Mouse (Mus musculus) hindbrain, embryonic 13.5 days (tissue): ENCODE measurements around the gene Fam71b. TPM values are rescaled to one million over a fixed set of nuclear protein-coding genes. Genes with fewer than 3 reads are reported as not detected.
"Not testable (repeated sequence)": the region's sequence is repeated elsewhere in the genome, so short reads cannot be mapped to it uniquely, and the experiment has no call there.

Experiments
- ATAC-seq: fragments of 200-750 bp; cut with Nextera tagmentation; 2 replicates; pipeline ENCODE4 v1.8.0; 2017; ENCODE audit warnings: moderate TSS enrichment; ENCODE audit not compliant: low FRiP score
- H3K27ac ChIP-seq: fragments of 300-500 bp; sonication (generic); 2 replicates; pipeline ENCODE4 v1.5.1; 2015; ENCODE audit warnings: inconsistent platforms, mild to moderate bottlenecking, moderate library complexity
- H3K27me3 ChIP-seq: fragments of 300-500 bp; sonication (generic); 2 replicates; pipeline ENCODE4 v1.6.1; 2015; ENCODE audit warnings: mild to moderate bottlenecking, inconsistent platforms
- H3K36me3 ChIP-seq: fragments of 300-500 bp; sonication (generic); 2 replicates; pipeline ENCODE4 v1.6.1; 2015; ENCODE audit warnings: mild to moderate bottlenecking, inconsistent platforms
- H3K4me1 ChIP-seq: fragments of 300-500 bp; sonication (generic); replicated peaks from 2 replicates; pipeline ENCODE4 v1.6.1; 2015; ENCODE audit warnings: inconsistent platforms
- H3K4me2 ChIP-seq: fragments of 300-500 bp; sonication (generic); 2 replicates; pipeline ENCODE4 v1.6.1; 2015; ENCODE audit warnings: inconsistent platforms, mild to moderate bottlenecking, moderate library complexity
- H3K4me3 ChIP-seq: fragments of 300-500 bp; sonication (generic); 2 replicates; pipeline ENCODE4 v1.5.1; 2015; ENCODE audit warnings: mild to moderate bottlenecking, inconsistent platforms
- H3K9ac ChIP-seq: fragments of 300-500 bp; sonication (generic); 2 replicates; pipeline ENCODE4 v1.6.1; 2015; ENCODE audit warnings: mild to moderate bottlenecking, inconsistent platforms
- H3K9me3 ChIP-seq: fragments of 300-500 bp; sonication (generic); 2 replicates; pipeline ENCODE4 v1.6.1; 2016; ENCODE audit warnings: inconsistent platforms
- WGBS: fragments of 180-500 bp; shearing (Covaris S2); methylation state at CpG from one replicate; pipeline ENCODE4 v1.1.7; 2015; 5-methylcytosine and 5-hydroxymethylcytosine counted together
- polyA plus RNA-seq: library from polyadenylated mRNA; unstranded; fragments of >200 nt; fragmentation: Nextera tagmentation; extraction: Ambion mirVana; gene quantifications from 2 replicates; pipeline ENCODE4 v1.2.1, GENCODE M21; 2015

Gene Fam71b
- polyA plus RNA-seq, 1 experiment from 2014 or later: not detected

GRCm38 (mm10) chr11:46410018-46410563 is 13.7 kb downstream of the Fam71b start:
- no peaks in the 10 kb centered on the region for H3K9me3 ChIP-seq
- no peaks in the 10 kb centered on the region for H3K27me3 ChIP-seq
- no peak overlapping the region for H3K4me2 ChIP-seq
- H3K27ac ChIP-seq: no peak overlapping the region
- H3K36me3 ChIP-seq: no peaks in the 10 kb centered on the region
- ATAC-seq: no peak
- 49% methylated on average over 2 of the region's 2 CpGs for WGBS
- H3K9ac ChIP-seq: no peak overlapping the region
- H3K4me3 ChIP-seq: no peak overlapping the region
- H3K4me1 ChIP-seq: no peaks in the 10 kb centered on the region

GRCm38 (mm10) chr11:46418438-46418837 is 22.1 kb downstream of the Fam71b start:
- no peaks in the 10 kb centered on the region for H3K4me1 ChIP-seq
- 79% methylated on average over 1 of the region's 1 CpGs for WGBS
- H3K4me2 ChIP-seq: no peak overlapping the region
- no peak overlapping the region for H3K9ac ChIP-seq
- H3K4me3 ChIP-seq: no peak overlapping the region
- no peak overlapping the region for H3K27ac ChIP-seq
- no peak for ATAC-seq
- no peaks in the 10 kb centered on the region for H3K27me3 ChIP-seq
- no peaks in the 10 kb centered on the region for H3K36me3 ChIP-seq
- H3K9me3 ChIP-seq: no peaks in the 10 kb centered on the region

GRCm38 (mm10) chr11:46418860-46419259 is 22.5 kb downstream of the Fam71b start:
- Histone ChIP-seq H3K4me1 (no peaks in the 10 kb centered on the region), H3K27ac (no peak overlapping the region), H3K9me3 (no peaks in the 10 kb centered on the region), H3K36me3 (no peaks in the 10 kb centered on the region), H3K4me2 (no peak overlapping the region), H3K27me3 (no peaks in the 10 kb centered on the region), H3K4me3 (no peak overlapping the region), H3K9ac (no peak overlapping the region)
- no peak for ATAC-seq
- WGBS: 90% methylated on average over 5 of the region's 5 CpGs

- no peak overlapping the region for H3K4me3 ChIP-seq
- no peak for ATAC-seq
- no peaks in the 10 kb centered on the region for H3K4me1 ChIP-seq
- H3K27ac ChIP-seq: no peak overlapping the region
- 87% methylated on average over 8 of the region's 8 CpGs for WGBS
- H3K9ac ChIP-seq: no peak overlapping the region
- H3K27me3 ChIP-seq: no peaks in the 10 kb centered on the region
- H3K4me2 ChIP-seq: no peak overlapping the region
- H3K9me3 ChIP-seq: no peaks in the 10 kb centered on the region
- H3K36me3 ChIP-seq: no peaks in the 10 kb centered on the region
Measured at GRCm38 (mm10) chr11:46421086-46421888, 24.9 kb downstream of the Fam71b start.

- not testable (repeated sequence) for H3K27me3 ChIP-seq, H3K4me1 ChIP-seq, H3K4me3 ChIP-seq, H3K36me3 ChIP-seq, H3K4me2 ChIP-seq, H3K9ac ChIP-seq, ATAC-seq, H3K27ac ChIP-seq, H3K9me3 ChIP-seq
- 35% methylated on average over 4 of the region's 4 CpGs for whole genome bisulfite sequencing
Measured at GRCm38 (mm10) chr11:46428131-46428530, 31.8 kb downstream of the Fam71b start.

GRCm38 (mm10) chr11:46430123-46430522 is 33.8 kb downstream of the Fam71b start:
- no peaks in the 10 kb centered on the region for H3K9me3 ChIP-seq

GRCm38 (mm10) chr11:46431129-46431528 is 34.8 kb downstream of the Fam71b start:
- H3K27ac ChIP-seq: no peak overlapping the region; the same call in 1 of the 2 replicates
- ATAC-seq: peak; percentile 92
- WGBS: 22% methylated on average over 3 of the region's 3 CpGs

More at GRCm38 (mm10) chr11:46430123-46430522, 33.8 kb downstream of the Fam71b start:
- 85% methylated on average over 2 of the region's 2 CpGs for WGBS
- H3K27ac ChIP-seq: no peak overlapping the region
- no peaks in the 10 kb centered on the region for H3K27me3 ChIP-seq
- no peak overlapping the region for H3K9ac ChIP-seq
- no peaks in the 10 kb centered on the region for H3K4me1 ChIP-seq
- H3K36me3 ChIP-seq: no peaks in the 10 kb centered on the region
- ATAC-seq: no peak
- no peak overlapping the region for H3K4me2 ChIP-seq
- H3K4me3 ChIP-seq: no peak overlapping the region

GRCm38 (mm10) chr11:46435363-46435762 is 39.0 kb downstream of the Fam71b start:
- Histone ChIP-seq H3K9ac (no peak overlapping the region), H3K4me3 (no peak overlapping the region), H3K27me3 (no peaks in the 10 kb centered on the region), H3K4me2 (no peak overlapping the region), H3K27ac (no peak overlapping the region), H3K9me3 (no peaks in the 10 kb centered on the region), H3K36me3 (peaks cover under 1% of the 10 kb centered on the region), H3K4me1 (peaks cover 13% of the 10 kb centered on the region)
- ATAC-seq: no peak

More at GRCm38 (mm10) chr11:46431129-46431528, 34.8 kb downstream of the Fam71b start:
- H3K36me3 ChIP-seq: no peaks in the 10 kb centered on the region
- no peak overlapping the region for H3K9ac ChIP-seq
- H3K4me1 ChIP-seq: peaks cover 1% of the 10 kb centered on the region; the same call in 1 of the 2 replicates
- H3K4me2 ChIP-seq: no peak overlapping the region
- H3K27me3 ChIP-seq: no peaks in the 10 kb centered on the region
- no peaks in the 10 kb centered on the region for H3K9me3 ChIP-seq
- no peak overlapping the region for H3K4me3 ChIP-seq

- peaks cover 12% of the 10 kb centered on the region for H3K36me3 ChIP-seq
- H3K4me1 ChIP-seq: peaks cover 13% of the 10 kb centered on the region
- H3K4me3 ChIP-seq: peak within 1 kb of the TSS; percentile 95
- WGBS: under 1% methylated on average over 58 of the region's 59 CpGs
- peak; percentile 99 for ATAC-seq
- peak within 1 kb of the TSS; percentile 90 for H3K4me2 ChIP-seq
- H3K27ac ChIP-seq: peak within 1 kb of the TSS; percentile 93
- no peaks in the 10 kb centered on the region for H3K27me3 ChIP-seq
- H3K9ac ChIP-seq: peak within 1 kb of the TSS; percentile 90
- H3K9me3 ChIP-seq: no peaks in the 10 kb centered on the region
Measured at GRCm38 (mm10) chr11:46436760-46437458, 40.5 kb downstream of the Fam71b start, which contains the start of gene Med7. Med7 (plus strand) TSS chr11:46436925.

GRCm38 (mm10) chr11:46437459-46438000 is 41.2 kb downstream of the Fam71b start:
- 2% methylated on average over 23 of the region's 23 CpGs for WGBS
- peak overlapping the region; percentile 90 for H3K9ac ChIP-seq
- H3K4me3 ChIP-seq: peak overlapping the region; percentile 95
- H3K27ac ChIP-seq: peak overlapping the region; percentile 93; the same call in 1 of the 2 replicates
- peaks cover 18% of the 10 kb centered on the region for H3K36me3 ChIP-seq
- no peaks in the 10 kb centered on the region for H3K9me3 ChIP-seq
- peaks cover 13% of the 10 kb centered on the region for H3K4me1 ChIP-seq
- ATAC-seq: no peak; the same call in 1 of the 2 replicates
- no peaks in the 10 kb centered on the region for H3K27me3 ChIP-seq
- peak overlapping the region; percentile 90 for H3K4me2 ChIP-seq

- peaks cover 30% of the 10 kb centered on the region for H3K36me3 ChIP-seq
- H3K9ac ChIP-seq: no peak overlapping the region
- H3K4me2 ChIP-seq: no peak overlapping the region
- peaks cover 13% of the 10 kb centered on the region for H3K4me1 ChIP-seq
- 95% methylated on average over 5 of the region's 5 CpGs for WGBS
- H3K27me3 ChIP-seq: no peaks in the 10 kb centered on the region
- ATAC-seq: no peak
- H3K9me3 ChIP-seq: no peaks in the 10 kb centered on the region
- H3K27ac ChIP-seq: no peak overlapping the region
- no peak overlapping the region for H3K4me3 ChIP-seq
Measured at GRCm38 (mm10) chr11:46439005-46439543, 42.7 kb downstream of the Fam71b start.

GRCm38 (mm10) chr11:46441774-46442173 is 45.4 kb downstream of the Fam71b start:
- Histone ChIP-seq H3K9me3 (no peaks in the 10 kb centered on the region), H3K4me1 (peaks cover 10% of the 10 kb centered on the region), H3K9ac (no peak overlapping the region), H3K27me3 (no peaks in the 10 kb centered on the region), H3K36me3 (peaks cover 36% of the 10 kb centered on the region), H3K4me2 (no peak overlapping the region), H3K27ac (no peak overlapping the region), H3K4me3 (no peak overlapping the region)
- WGBS: 98% methylated on average over 1 of the region's 1 CpGs
- ATAC-seq: no peak
